ENCODE assay signal across 10 mouse cellular contexts in genomic region chr2:146838596-146839302, GRCm38 (mm10). TPM values are rescaled to one million over a fixed set of nuclear protein-coding genes. Genes with fewer than 3 reads are reported as not detected.
DNase-seq lines count a peak whose midpoint lies in the region; ATAC-seq and TF ChIP-seq lines count a peak whose summit lies in the region.
"Had no signal": no experiment of that assay in that cellular context is flagged by ENCODE, and none has a peak within 500 bp of the region (broad histone marks: within the 10 kb centered on the region; RNA-seq: fewer than 3 reads in every experiment).

No protein-coding gene starts in this region.

- TF ChIP-seq POLR2A in lung, adult 2 months (IDR thresholded peaks at IDR 0.05; ENCODE audit: borderline replicate concordance, extremely low read depth, low read depth, low read length) = no peak
- no peak for TF ChIP-seq POLR2A in limb, embryonic 14.5 days (IDR thresholded peaks at IDR 0.05; ENCODE audit: borderline replicate concordance, extremely low read depth, insufficient read depth, insufficient read length)

- H3K27me3 ChIP-seq in lung, postnatal 0 days (replicated peaks; ENCODE audit: insufficient read depth, low read length) = peaks cover 78% of the 10 kb centered on the region
- peaks cover 83% of the 10 kb centered on the region for H3K27me3 ChIP-seq in forebrain, embryonic 11.5 days (ENCODE audit: control insufficient read depth, insufficient read depth, low read length)
- peaks cover 82% of the 10 kb centered on the region for H3K27me3 ChIP-seq in limb, embryonic 14.5 days (ENCODE audit: control insufficient read depth, insufficient read depth, low read length)
- H3K27me3 ChIP-seq in stomach, embryonic 14.5 days (ENCODE audit: control insufficient read depth, insufficient read depth, low read length) = peaks cover 70% of the 10 kb centered on the region

- ATAC-seq in lung, postnatal 0 days = no peak
- ATAC-seq in forebrain, embryonic 11.5 days (replicated peaks; ENCODE audit: low FRiP score) = no peak
- ATAC-seq in limb, embryonic 14.5 days (ENCODE audit: low FRiP score, low read depth) = no peak
- no peak for ATAC-seq in stomach, embryonic 14.5 days (ENCODE audit: insufficient number of reproducible peaks, insufficient read depth, low FRiP score, low read depth)
- ATAC-seq in megakaryocyte, adult 5-6 weeks (ENCODE audit: poor library complexity, severe bottlenecking) = no peak
- ATAC-seq in megakaryocyte progenitor cell, adult 5-6 weeks (replicated peaks; ENCODE audit: poor library complexity) = no peak

- H3K4me1 ChIP-seq in lung, adult 2 months (ENCODE audit: control insufficient read depth, insufficient read depth, low read length) = peaks cover 6% of the 10 kb centered on the region; the same call in 1 of the 2 replicates
- peaks cover 6% of the 10 kb centered on the region for H3K4me1 ChIP-seq in lung, postnatal 0 days (ENCODE audit: insufficient read depth, low read depth, low read length)
- H3K4me1 ChIP-seq in forebrain, embryonic 11.5 days (replicated peaks; ENCODE audit: control insufficient read depth, insufficient read depth, low read length) = peaks cover 21% of the 10 kb centered on the region
- peaks cover 10% of the 10 kb centered on the region; the same call in 1 of the 2 replicates for H3K4me1 ChIP-seq in limb, embryonic 14.5 days (ENCODE audit: control insufficient read depth, insufficient read depth, low read length)
- no peaks in the 10 kb centered on the region; the same call in 1 of the 2 replicates for H3K4me1 ChIP-seq in stomach, embryonic 14.5 days (ENCODE audit: control insufficient read depth, insufficient read depth, low read length)

- H3K4me3 ChIP-seq in lung, adult 2 months (replicated peaks; ENCODE audit: extremely low read depth, low read depth, low read length) = no peak overlapping the region
- no peak overlapping the region; the same call in 1 of the 2 replicates for H3K4me3 ChIP-seq in lung, postnatal 0 days (ENCODE audit: low read depth, low read length)
- H3K4me3 ChIP-seq in forebrain, embryonic 11.5 days (ENCODE audit: low read depth, low read length) = peak overlapping the region; percentile 21; the same call in 1 of the 2 replicates
- peak overlapping the region; percentile 13; the same call in 1 of the 2 replicates for H3K4me3 ChIP-seq in limb, embryonic 14.5 days (replicated peaks; ENCODE audit: low read length)
- H3K4me3 ChIP-seq in stomach, embryonic 14.5 days (ENCODE audit: low read depth, low read length) = peak overlapping the region; percentile 3; the same call in 1 of the 2 replicates

- TF ChIP-seq CTCF in lung, adult 2 months (IDR thresholded peaks at IDR 0.05; ENCODE audit: insufficient read depth, low read length) = no peak
- no peak for TF ChIP-seq CTCF in lung, postnatal 0 days (IDR thresholded peaks at IDR 0.05)

- H3K9ac ChIP-seq in lung, postnatal 0 days (replicated peaks; ENCODE audit: low read depth) = no peak overlapping the region
- peak overlapping the region; percentile 18; the same call in 1 of the 2 replicates for H3K9ac ChIP-seq in forebrain, embryonic 11.5 days (ENCODE audit: low read length)
- H3K9ac ChIP-seq in limb, embryonic 14.5 days (ENCODE audit: low read depth, low read length, severe bottlenecking) = no peak overlapping the region
- no peak overlapping the region for H3K9ac ChIP-seq in stomach, embryonic 14.5 days (replicated peaks; ENCODE audit: low read depth, low read length)
- H3K9ac ChIP-seq: liver, embryonic 14.5 days had no signal

- H3K9me3 ChIP-seq in lung, postnatal 0 days (ENCODE audit: low read length) = no peaks in the 10 kb centered on the region
- no peaks in the 10 kb centered on the region for H3K9me3 ChIP-seq in forebrain, embryonic 11.5 days (ENCODE audit: control insufficient read depth, low read length)
- no peaks in the 10 kb centered on the region for H3K9me3 ChIP-seq in limb, embryonic 14.5 days (ENCODE audit: control insufficient read depth, low read length)
- no peaks in the 10 kb centered on the region for H3K9me3 ChIP-seq in stomach, embryonic 14.5 days (ENCODE audit: control insufficient read depth, low read depth, low read length)

- TF ChIP-seq EP300 in lung, postnatal 0 days (IDR thresholded peaks at IDR 0.05) = no peak

- no peak overlapping the region for H3K27ac ChIP-seq in lung, postnatal 0 days (ENCODE audit: low read length)
- H3K27ac ChIP-seq in forebrain, embryonic 11.5 days (ENCODE audit: low read depth, low read length) = no peak overlapping the region
- H3K27ac ChIP-seq in limb, embryonic 14.5 days (replicated peaks; ENCODE audit: low read depth, low read length) = no peak overlapping the region
- no peak overlapping the region for H3K27ac ChIP-seq in stomach, embryonic 14.5 days (ENCODE audit: low read length)
- H3K27ac ChIP-seq: liver, embryonic 14.5 days had no signal

- peak; percentile 9 for DNase-seq in lung, adult 2 months
- no peak for DNase-seq in lung, postnatal 0 days (ENCODE audit: low spot score)
- peak; percentile 57 for DNase-seq in forebrain, embryonic 11.5 days (ENCODE audit: low spot score)
- DNase-seq in limb, embryonic 14.5 days (ENCODE audit: low spot score) = no peak
- DNase-seq in right cerebral cortex, postnatal 14 days = no peak
- DNase-seq: kidney, adult 2 months had no signal

- H3K36me3 ChIP-seq in lung, postnatal 0 days (ENCODE audit: insufficient read depth, low read length) = no peaks in the 10 kb centered on the region
- H3K36me3 ChIP-seq in forebrain, embryonic 11.5 days (ENCODE audit: control insufficient read depth, insufficient read depth, low read length) = no peaks in the 10 kb centered on the region
- H3K36me3 ChIP-seq in limb, embryonic 14.5 days (ENCODE audit: control insufficient read depth, insufficient read depth, low read length) = no peaks in the 10 kb centered on the region
- H3K36me3 ChIP-seq in stomach, embryonic 14.5 days (ENCODE audit: control insufficient read depth, insufficient read depth, low read length) = no peaks in the 10 kb centered on the region

- 6% methylated on average over 30 of the region's 30 CpGs for whole genome bisulfite sequencing in lung, adult 2 months
- WGBS in lung, postnatal 0 days = 2% methylated on average over 30 of the region's 30 CpGs
- under 1% methylated on average over 30 of the region's 30 CpGs for WGBS in forebrain, embryonic 11.5 days
- WGBS in limb, embryonic 14.5 days = 2% methylated on average over 30 of the region's 30 CpGs
- WGBS in stomach, embryonic 14.5 days = 2% methylated on average over 30 of the region's 30 CpGs

- H3K4me2 ChIP-seq in lung, postnatal 0 days (replicated peaks; ENCODE audit: low read depth, low read length) = no peak overlapping the region
- peak overlapping the region; percentile 31 for H3K4me2 ChIP-seq in forebrain, embryonic 11.5 days (ENCODE audit: low read depth, low read length, severe bottlenecking)
- H3K4me2 ChIP-seq in limb, embryonic 14.5 days (replicated peaks; ENCODE audit: low read depth, low read length, severe bottlenecking) = 0 out of 2 replicates have a peak overlapping the region, but pooled peaks have one; percentile 15
- no peak overlapping the region for H3K4me2 ChIP-seq in stomach, embryonic 14.5 days (replicated peaks; ENCODE audit: low read depth, low read length)

RNA-seq across cellular contexts. Expression of gene Kiz, which starts 16.9 kb away (rescaled TPM):
- 5.5 and 8.0 TPM in 2 replicates for polyA plus RNA-seq in lung, adult 2 months (2012; rRNA removed)
- 26.6 and 30.7 TPM in 2 replicates for polyA plus RNA-seq in lung, postnatal 0 days (2015; fragmentation: Nextera tagmentation; extraction: Ambion mirVana)
- 28.2 and 29.7 TPM in 2 replicates for polyA plus RNA-seq in forebrain, embryonic 11.5 days (2014; fragmentation: Nextera tagmentation; extraction: Ambion mirVana)
- 11.5 and 19.8 TPM in 2 replicates for polyA plus RNA-seq in limb, embryonic 14.5 days (2012; rRNA removed)
- polyA plus RNA-seq in limb, embryonic 14.5 days (2014; fragmentation: Nextera tagmentation; extraction: Ambion mirVana) = 27.8 and 28.6 TPM in 2 replicates
- polyA plus RNA-seq in stomach, embryonic 14.5 days (2014; fragmentation: Nextera tagmentation; extraction: Ambion mirVana) = 29.5 and 30.8 TPM in 2 replicates
- total RNA-seq in megakaryocyte, adult 5-6 weeks (2015) = 40.8 and 49.4 TPM in 2 replicates
- total RNA-seq in megakaryocyte, adult 5-6 weeks (2017) = 27.0 and 27.4 TPM in 2 replicates
- 22.6 and 35.2 TPM in 2 replicates for total RNA-seq in megakaryocyte progenitor cell, adult 5-6 weeks (2015)
- total RNA-seq in megakaryocyte progenitor cell, adult 5-6 weeks (2017) = 21.2 and 34.6 TPM in 2 replicates

Comparison
In these comparisons a context has a peak if more than half of its experiments do, and no peak if none do; other contexts are left out.
1. DNase-seq: peak in lung, adult 2 months (single experiment) and forebrain, embryonic 11.5 days (single experiment); none in lung, postnatal 0 days (single experiment), limb, embryonic 14.5 days (single experiment) and right cerebral cortex, postnatal 14 days (single experiment).
2. H3K4me3 ChIP-seq: peak in forebrain, embryonic 11.5 days (single experiment), limb, embryonic 14.5 days (single experiment) and stomach, embryonic 14.5 days (single experiment); none in lung, adult 2 months (single experiment) and lung, postnatal 0 days (single experiment).
3. H3K4me2 ChIP-seq: peak in forebrain, embryonic 11.5 days (single experiment) and limb, embryonic 14.5 days (single experiment); none in lung, postnatal 0 days (single experiment) and stomach, embryonic 14.5 days (single experiment).